ENCODE assay signal across 9 mouse cellular contexts in genomic region chr3:107792736-107793135, GRCm38 (mm10). TPM values are rescaled to one million over a fixed set of nuclear protein-coding genes. Genes with fewer than 3 reads are reported as not detected.
DNase-seq lines count a peak whose midpoint lies in the region; ATAC-seq and TF ChIP-seq lines count a peak whose summit lies in the region.
"Had no signal": no experiment of that assay in that cellular context is flagged by ENCODE, and none has a peak within 500 bp of the region (broad histone marks: within the 10 kb centered on the region; RNA-seq: fewer than 3 reads in every experiment).

No protein-coding gene starts in this region.

- peaks cover 10% of the 10 kb centered on the region for H3K4me1 ChIP-seq in intestine, embryonic 14.5 days (replicated peaks; ENCODE audit: control insufficient read depth, insufficient read depth, low read length)
- H3K4me1 ChIP-seq in intestine, postnatal 0 days (replicated peaks; ENCODE audit: control insufficient read depth, insufficient read depth, low read length), result no peaks in the 10 kb centered on the region
- H3K4me1 ChIP-seq in midbrain, embryonic 15.5 days, result peaks cover 16% of the 10 kb centered on the region
- H3K4me1 ChIP-seq in midbrain, embryonic 14.5 days (ENCODE audit: control insufficient read depth, insufficient read depth, low read length), result peaks cover 15% of the 10 kb centered on the region
- H3K4me1 ChIP-seq in hindbrain, embryonic 15.5 days (replicated peaks), result peaks cover 14% of the 10 kb centered on the region
- H3K4me1 ChIP-seq in stomach, postnatal 0 days (replicated peaks; ENCODE audit: control insufficient read depth, insufficient read depth), result peaks cover 2% of the 10 kb centered on the region

- no peaks in the 10 kb centered on the region for H3K9me3 ChIP-seq in intestine, embryonic 14.5 days (ENCODE audit: control insufficient read depth, low read length)
- no peaks in the 10 kb centered on the region for H3K9me3 ChIP-seq in intestine, postnatal 0 days (ENCODE audit: control insufficient read depth)
- H3K9me3 ChIP-seq in midbrain, embryonic 15.5 days, result no peaks in the 10 kb centered on the region
- H3K9me3 ChIP-seq in midbrain, embryonic 14.5 days (ENCODE audit: control insufficient read depth, low read length), result no peaks in the 10 kb centered on the region
- H3K9me3 ChIP-seq in hindbrain, embryonic 15.5 days, result no peaks in the 10 kb centered on the region
- no peaks in the 10 kb centered on the region for H3K9me3 ChIP-seq in stomach, postnatal 0 days (ENCODE audit: control insufficient read depth, low read length)

- no peak overlapping the region for H3K4me2 ChIP-seq in intestine, embryonic 14.5 days (ENCODE audit: low read length)
- no peak overlapping the region for H3K4me2 ChIP-seq in intestine, postnatal 0 days (replicated peaks; ENCODE audit: low read depth)
- no peak overlapping the region for H3K4me2 ChIP-seq in midbrain, embryonic 15.5 days
- H3K4me2 ChIP-seq in midbrain, embryonic 14.5 days (ENCODE audit: low read length), result no peak overlapping the region
- no peak overlapping the region for H3K4me2 ChIP-seq in hindbrain, embryonic 15.5 days
- no peak overlapping the region for H3K4me2 ChIP-seq in stomach, postnatal 0 days (replicated peaks; ENCODE audit: low read depth)

- no peak for TF ChIP-seq EP300 in stomach, postnatal 0 days (optimal IDR thresholded peaks at IDR 0.05)

- H3K4me3 ChIP-seq in intestine, embryonic 14.5 days (ENCODE audit: low read depth, low read length), result no peak overlapping the region
- no peak overlapping the region for H3K4me3 ChIP-seq in intestine, postnatal 0 days (ENCODE audit: low read depth, low read length)
- no peak overlapping the region for H3K4me3 ChIP-seq in midbrain, embryonic 15.5 days
- no peak overlapping the region for H3K4me3 ChIP-seq in midbrain, embryonic 14.5 days (replicated peaks; ENCODE audit: low read depth, low read length)
- H3K4me3 ChIP-seq in hindbrain, embryonic 15.5 days, result no peak overlapping the region
- H3K4me3 ChIP-seq in stomach, postnatal 0 days (ENCODE audit: low read depth, low read length), result no peak overlapping the region
- H3K4me3 ChIP-seq: megakaryocyte, embryonic 14.5 days had no signal

- H3K27ac ChIP-seq in intestine, embryonic 14.5 days (ENCODE audit: low read depth), result peak overlapping the region; percentile 47
- no peak overlapping the region for H3K27ac ChIP-seq in intestine, postnatal 0 days (ENCODE audit: low read depth, low read length)
- peak overlapping the region; percentile 66 for H3K27ac ChIP-seq in midbrain, embryonic 15.5 days
- no peak overlapping the region for H3K27ac ChIP-seq in midbrain, embryonic 14.5 days (replicated peaks; ENCODE audit: low read depth, low read length)
- peak overlapping the region; percentile 49; the same call in 1 of the 2 replicates for H3K27ac ChIP-seq in hindbrain, embryonic 15.5 days (replicated peaks)
- peak overlapping the region; percentile 20; the same call in 1 of the 2 replicates for H3K27ac ChIP-seq in stomach, postnatal 0 days (replicated peaks)

- no peak for ATAC-seq in intestine, embryonic 14.5 days (replicated peaks; ENCODE audit: low FRiP score, low TSS enrichment, low read depth)
- ATAC-seq in intestine, postnatal 0 days, result no peak
- ATAC-seq in midbrain, embryonic 15.5 days (replicated peaks), result no peak
- ATAC-seq in midbrain, embryonic 14.5 days (ENCODE audit: low FRiP score, low TSS enrichment), result no peak
- ATAC-seq in hindbrain, embryonic 15.5 days (ENCODE audit: low FRiP score, low read depth), result no peak
- ATAC-seq in stomach, postnatal 0 days (ENCODE audit: low FRiP score, low TSS enrichment), result no peak

- WGBS in intestine, embryonic 14.5 days, result 79% methylated on average over 5 of the region's 5 CpGs
- 79% methylated on average over 5 of the region's 5 CpGs for WGBS in intestine, postnatal 0 days
- WGBS in midbrain, embryonic 15.5 days, result 90% methylated on average over 5 of the region's 5 CpGs
- 90% methylated on average over 5 of the region's 5 CpGs for WGBS in midbrain, embryonic 14.5 days
- WGBS in hindbrain, embryonic 15.5 days, result 93% methylated on average over 5 of the region's 5 CpGs
- 87% methylated on average over 5 of the region's 5 CpGs for WGBS in stomach, postnatal 0 days

- no peaks in the 10 kb centered on the region for H3K36me3 ChIP-seq in intestine, embryonic 14.5 days (ENCODE audit: control insufficient read depth, insufficient read depth, low read length)
- no peaks in the 10 kb centered on the region for H3K36me3 ChIP-seq in intestine, postnatal 0 days (ENCODE audit: control insufficient read depth, insufficient read depth)
- no peaks in the 10 kb centered on the region for H3K36me3 ChIP-seq in midbrain, embryonic 15.5 days (replicated peaks)
- no peaks in the 10 kb centered on the region for H3K36me3 ChIP-seq in midbrain, embryonic 14.5 days (ENCODE audit: control insufficient read depth, insufficient read depth, low read length)
- no peaks in the 10 kb centered on the region for H3K36me3 ChIP-seq in hindbrain, embryonic 15.5 days
- H3K36me3 ChIP-seq in stomach, postnatal 0 days (ENCODE audit: control insufficient read depth, insufficient read depth, low read length), result no peaks in the 10 kb centered on the region

- DNase-seq in intestine, embryonic 14.5 days (ENCODE audit: low spot score), result no peak
- DNase-seq in midbrain, embryonic 14.5 days, result no peak
- no peak for DNase-seq in stomach, postnatal 0 days (ENCODE audit: low spot score)
- no peak for DNase-seq in thymus, postnatal 25 days
- DNase-seq: liver had no signal

- no peaks in the 10 kb centered on the region for H3K27me3 ChIP-seq in intestine, embryonic 14.5 days (replicated peaks; ENCODE audit: control insufficient read depth, insufficient read depth, low read length)
- H3K27me3 ChIP-seq in intestine, postnatal 0 days (replicated peaks; ENCODE audit: control insufficient read depth, insufficient read depth, low read length), result no peaks in the 10 kb centered on the region
- no peaks in the 10 kb centered on the region for H3K27me3 ChIP-seq in midbrain, embryonic 15.5 days (replicated peaks)
- no peaks in the 10 kb centered on the region for H3K27me3 ChIP-seq in midbrain, embryonic 14.5 days (ENCODE audit: control insufficient read depth, insufficient read depth, low read length)
- H3K27me3 ChIP-seq in hindbrain, embryonic 15.5 days, result no peaks in the 10 kb centered on the region
- H3K27me3 ChIP-seq in stomach, postnatal 0 days (ENCODE audit: control insufficient read depth, insufficient read depth, low read length), result no peaks in the 10 kb centered on the region

- TF ChIP-seq CTCF in intestine, postnatal 0 days (IDR thresholded peaks at IDR 0.05; ENCODE audit: low read depth), result no peak
- no peak for TF ChIP-seq CTCF in stomach, postnatal 0 days (IDR thresholded peaks at IDR 0.05; ENCODE audit: low read depth)

- H3K9ac ChIP-seq in intestine, embryonic 14.5 days (ENCODE audit: low read length), result no peak overlapping the region
- H3K9ac ChIP-seq in intestine, postnatal 0 days (ENCODE audit: low read depth, low read length), result no peak overlapping the region
- no peak overlapping the region for H3K9ac ChIP-seq in midbrain, embryonic 15.5 days
- H3K9ac ChIP-seq in midbrain, embryonic 14.5 days (replicated peaks; ENCODE audit: low read length), result no peak overlapping the region
- H3K9ac ChIP-seq in hindbrain, embryonic 15.5 days, result no peak overlapping the region
- no peak overlapping the region for H3K9ac ChIP-seq in stomach, postnatal 0 days (ENCODE audit: low read length)

RNA-seq across cellular contexts. Expression of gene Csf1, which starts 32.5 kb away (rescaled TPM):
- 13.3 and 13.6 TPM in 2 replicates for polyA plus RNA-seq in intestine, embryonic 14.5 days (2014; fragmentation: Nextera tagmentation; extraction: Ambion mirVana)
- 8.6 and 9.2 TPM in 2 replicates for polyA plus RNA-seq in intestine, postnatal 0 days (2015; fragmentation: Nextera tagmentation; extraction: Ambion mirVana)
- 6.7 and 7.9 TPM in 2 replicates for polyA plus RNA-seq in midbrain, embryonic 15.5 days (2015; fragmentation: Nextera tagmentation; extraction: Ambion mirVana)
- 2.3 and 7.6 TPM in 2 replicates for polyA plus RNA-seq in midbrain, embryonic 14.5 days (2014; fragmentation: Nextera tagmentation; extraction: Ambion mirVana)
- 7.9 and 8.3 TPM in 2 replicates for polyA plus RNA-seq in hindbrain, embryonic 15.5 days (2015; fragmentation: Nextera tagmentation; extraction: Ambion mirVana)
- polyA plus RNA-seq in stomach, postnatal 0 days (2015; fragmentation: Nextera tagmentation; extraction: Ambion mirVana), result 13.1 and 14.7 TPM in 2 replicates

Comparison
In these comparisons a context has a peak if more than half of its experiments do, and no peak if none do; other contexts are left out.
1. H3K27ac ChIP-seq: peak in intestine, embryonic 14.5 days (single experiment), midbrain, embryonic 15.5 days (single experiment), hindbrain, embryonic 15.5 days (single experiment) and stomach, postnatal 0 days (single experiment); none in intestine, postnatal 0 days (single experiment) and midbrain, embryonic 14.5 days (single experiment).